Mouse (Mus musculus) CH12.LX (cell line): ENCODE results near the gene Chd1l.

ENCODE experiments used
- CTCF ChIP-seq, 2 experiments: IDR thresholded peaks in 1 of 2; conservative IDR thresholded peaks in 1 of 2; 2 replicates each; pipeline ENCODE4 v1.5.1; 2011 to 2012; ENCODE audit warnings: low read depth in 2 of 2, low read length in 2 of 2, improper control_type of control experiment in 1 of 2, inconsistent platforms in 1 of 2, mild to moderate bottlenecking in 1 of 2, moderate library complexity in 1 of 2
- ELF1 ChIP-seq: IDR thresholded peaks from 2 replicates; pipeline ENCODE4 v1.6.1; 2014; ENCODE audit warnings: low read depth, mild to moderate bottlenecking, inconsistent platforms, low read length, improper control_type of control experiment
- IRF4 ChIP-seq: IDR thresholded peaks from 2 replicates; pipeline ENCODE4 v1.6.1; 2014; ENCODE audit warnings: low read depth, mild to moderate bottlenecking, inconsistent platforms, low read length, improper control_type of control experiment
- JUND ChIP-seq: conservative IDR thresholded peaks from 2 replicates; pipeline ENCODE4 v1.6.1; 2011; ENCODE audit warnings: low read depth, low read length, improper control_type of control experiment
- POLR2A ChIP-seq: IDR thresholded peaks from 2 replicates; pipeline ENCODE4 v1.6.1; 2011; ENCODE audit warnings: low read depth, mild to moderate bottlenecking, improper control_type of control experiment, low read length
- RAD21 ChIP-seq: IDR thresholded peaks from 2 replicates; pipeline ENCODE4 v1.6.1; 2011; ENCODE audit warnings: low read depth, mild to moderate bottlenecking, low read length, improper control_type of control experiment, moderate library complexity
- SIN3A ChIP-seq: IDR thresholded peaks from 2 replicates; pipeline ENCODE4 v1.6.1; 2012; ENCODE audit warnings: low read length, improper control_type of control experiment, inconsistent platforms
- TBP ChIP-seq: conservative IDR thresholded peaks from 2 replicates; pipeline ENCODE4 v1.6.1; 2011; ENCODE audit warnings: low read depth, low read length, improper control_type of control experiment
- ZMIZ1 ChIP-seq: IDR thresholded peaks from 2 replicates; pipeline ENCODE4 v1.6.1; 2012; ENCODE audit warnings: low read depth, mild to moderate bottlenecking, inconsistent platforms, low read length, improper control_type of control experiment

GRCm38 (mm10) chr3:97594140-97594539, 15.9 kb downstream of the Chd1l start:
- TF ChIP-seq POLR2A (no peak), TBP (no peak), RAD21 (no peak), ZMIZ1 (no peak), ELF1 (no peak), JUND (no peak), IRF4 (no peak), SIN3A (no peak), CTCF (conservative IDR thresholded peaks at IDR 0.05 in 1 of 2, IDR thresholded peaks at IDR 0.05 in 1 of 2; ENCODE audit: low read depth in 2 of 2, low read length in 2 of 2) (no peak)
